29 mouse cellular contexts compared by ENCODE assay signal in the genomic region with DNA sequence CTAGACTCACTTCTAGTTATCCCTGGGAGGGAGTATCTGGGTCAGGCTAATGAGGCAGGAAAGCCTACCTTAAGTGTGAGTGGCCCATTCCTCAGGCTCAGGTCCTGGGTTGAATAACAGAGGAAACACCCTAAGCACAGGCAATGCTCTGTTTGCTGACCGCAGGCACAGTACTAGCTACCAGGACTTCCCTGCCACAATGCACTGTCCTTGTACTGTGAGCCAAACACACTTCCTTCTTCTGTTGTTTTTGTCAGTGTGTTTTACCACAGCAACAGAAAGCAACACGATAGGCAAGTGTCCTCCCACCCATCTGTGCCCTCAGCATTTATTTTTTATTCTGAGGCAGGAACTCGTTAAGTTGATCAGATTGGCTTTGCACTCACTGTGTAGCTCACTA. TPM values are rescaled to one million over a fixed set of nuclear protein-coding genes. Genes with fewer than 3 reads are reported as not detected.
DNase-seq lines count a peak whose midpoint lies in the region; ATAC-seq and TF ChIP-seq lines count a peak whose summit lies in the region.
"Had no signal": no experiment of that assay in that cellular context is flagged by ENCODE, and none has a peak within 500 bp of the region (broad histone marks: within the 10 kb centered on the region; RNA-seq: fewer than 3 reads in every experiment).

No protein-coding gene starts in this region.

- no peak overlapping the region for H3K4me3 ChIP-seq in kidney, adult 2 months (ENCODE audit: insufficient read depth, low read depth, low read length)
- H3K4me3 ChIP-seq: embryonic facial prominence, embryonic 15.5 days; forebrain, embryonic 13.5 days; megakaryocyte, embryonic 14.5 days; neural tube, embryonic 15.5 days had no signal

- TF ChIP-seq CTCF in kidney, adult 2 months (conservative IDR thresholded peaks at IDR 0.05; ENCODE audit: insufficient read depth, insufficient read length, low read depth, low read length): no peak

- peak; percentile 15 for DNase-seq in lung, postnatal 36 days
- no peak for DNase-seq in lung, adult 18-20 months
- DNase-seq in induced T-regulatory cell, adult 2 months (ENCODE audit: low read depth): peak; percentile 9
- DNase-seq in skeletal muscle tissue, adult 2 months (ENCODE audit: low read depth, low spot score): peak; percentile 13
- DNase-seq in right cerebral cortex, postnatal 25 days: no peak
- no peak for DNase-seq in kidney, adult 2 months
- DNase-seq: adrenal gland, adult 8-10 months; B cell, adult 2 months; cerebellum, adult 11 months; cerebellum, adult 9-11 months; gastrocnemius, postnatal 14 days; heart, postnatal 4 days; kidney, adult 11 months; kidney, postnatal 4 days; layer of hippocampus, postnatal 36 days; liver; midbrain, embryonic 14.5 days; retina, postnatal 1 day; thymus, adult 2 months; thymus, postnatal 36 days had no signal

- WGBS in kidney, adult 2 months: 54% methylated on average over 3 of the region's 3 CpGs

- ATAC-seq in common myeloid progenitor, adult 5-6 weeks (replicated peaks; ENCODE audit: low read depth, poor library complexity, severe bottlenecking): peak; percentile 98
- ATAC-seq: forebrain, embryonic 13.5 days; inflammation-experienced regulatory T-cells, adult 6 months had no signal

- no peak overlapping the region for H3K27ac ChIP-seq in kidney, adult 2 months (ENCODE audit: insufficient read depth, low read depth, low read length)
- H3K27ac ChIP-seq: embryonic facial prominence, embryonic 15.5 days; forebrain, embryonic 13.5 days; hindbrain, embryonic 14.5 days; kidney, postnatal 0 days; neural tube, embryonic 15.5 days; stomach, postnatal 0 days had no signal

- TF ChIP-seq POLR2A in kidney, adult 2 months (IDR thresholded peaks at IDR 0.05; ENCODE audit: low read depth, low read length): no peak

- no peaks in the 10 kb centered on the region for H3K4me1 ChIP-seq in kidney, adult 2 months (ENCODE audit: control insufficient read depth, insufficient read depth, low read length)
- H3K4me1 ChIP-seq: embryonic facial prominence, embryonic 15.5 days; forebrain, embryonic 13.5 days; neural tube, embryonic 15.5 days had no signal

- no peaks in the 10 kb centered on the region for H3K27me3 ChIP-seq in kidney, adult 2 months (replicated peaks; ENCODE audit: control insufficient read depth, insufficient read depth, low read length)
- H3K27me3 ChIP-seq: embryonic facial prominence, embryonic 15.5 days; forebrain, embryonic 13.5 days; neural tube, embryonic 15.5 days had no signal

- no peaks in the 10 kb centered on the region for H3K36me3 ChIP-seq in kidney, adult 2 months (ENCODE audit: control insufficient read depth, insufficient read depth, low read length)
- H3K36me3 ChIP-seq: embryonic facial prominence, embryonic 15.5 days; neural tube, embryonic 15.5 days had no signal

RNA-seq across cellular contexts. Expression of a gene that starts 20.3 kb away (rescaled TPM):
- 0.82 and 1.2 TPM in 2 replicates for total RNA-seq in common myeloid progenitor, adult 5-6 weeks (2017)
- 0.38 and 0.54 TPM in 2 replicates for polyA plus RNA-seq in kidney, adult 2 months (2012; rRNA removed)
- polyA plus RNA-seq: inflammation-experienced regulatory T-cells, adult 6 months had no signal

Comparison
In these comparisons a context has a peak if more than half of its experiments do, and no peak if none do; other contexts are left out.
1. DNase-seq: peak in lung, postnatal 36 days (single experiment), induced T-regulatory cell, adult 2 months (single experiment) and skeletal muscle tissue, adult 2 months (single experiment); none in lung, adult 18-20 months (0 of 2), right cerebral cortex, postnatal 25 days (single experiment) and kidney, adult 2 months (single experiment).